Mouse (Mus musculus) left cerebral cortex, postnatal 4 days (tissue): ENCODE results near the gene Gfpt1. TPM values are rescaled to one million over a fixed set of nuclear protein-coding genes. Genes with fewer than 3 reads are reported as not detected.

Source experiments
- DNase-seq: peaks from one replicate; pipeline ENCODE4 v3.0.0-alpha.2; 2022
- intact Hi-C: fragments of 180-260 bp; cut with DNase I; formaldehyde crosslinking; loops from one replicate; pipeline ENCODE4 v1.15.1; 2025
- total RNA-seq, 2 experiments: library from RNA; stranded (reverse); gene quantifications; 2 replicates each; pipeline ENCODE4 v1.2.3; 2021

The Gfpt1 gene
- total RNA-seq, 2 experiments from 2014 or later: 89.1 to 91.0 TPM

DNA sequence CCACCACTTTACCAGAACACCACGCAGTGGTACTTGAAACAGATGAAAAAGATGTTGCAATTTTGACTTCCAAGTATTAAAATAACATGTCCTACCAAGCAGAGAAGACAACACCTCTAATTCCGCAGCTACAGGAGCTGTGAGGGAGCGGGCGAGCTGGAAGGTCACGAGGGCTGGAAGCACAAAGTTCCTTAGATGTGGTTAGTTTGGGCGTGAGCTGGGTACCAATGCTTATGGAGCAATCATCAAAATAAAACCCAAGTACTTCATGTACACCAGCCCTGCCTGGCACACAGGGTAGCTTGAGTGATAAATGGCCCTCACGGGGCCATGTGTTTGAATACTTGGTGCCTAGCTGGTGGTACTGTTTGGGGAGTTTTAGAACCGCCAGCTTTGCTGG, 87.2 kb downstream of the Gfpt1 start:
- intact Hi-C loops: no loop called here
- DNase-seq: no peak

DNA sequence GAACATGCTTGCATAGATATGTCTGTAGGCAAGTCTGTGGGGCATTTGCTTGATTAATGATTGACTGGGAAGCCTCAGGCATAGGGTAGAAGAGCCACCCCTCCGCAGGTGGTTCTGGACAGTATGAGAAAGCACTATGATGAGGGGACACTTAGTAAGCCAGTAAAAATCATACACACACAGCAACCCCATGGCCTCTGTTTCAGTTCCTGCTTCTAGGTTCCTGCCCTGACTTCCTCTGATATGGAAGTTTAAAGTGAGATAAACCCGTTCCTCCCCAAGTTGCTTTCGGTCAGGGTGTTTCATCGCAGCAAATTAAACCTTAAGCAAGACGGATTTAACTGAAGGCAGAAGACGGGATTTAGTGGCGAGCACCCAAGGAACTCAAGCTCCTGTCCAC, 88.0 kb downstream of the Gfpt1 start:
- intact Hi-C loops: no loop called here
- DNase-seq: no peak

DNA sequence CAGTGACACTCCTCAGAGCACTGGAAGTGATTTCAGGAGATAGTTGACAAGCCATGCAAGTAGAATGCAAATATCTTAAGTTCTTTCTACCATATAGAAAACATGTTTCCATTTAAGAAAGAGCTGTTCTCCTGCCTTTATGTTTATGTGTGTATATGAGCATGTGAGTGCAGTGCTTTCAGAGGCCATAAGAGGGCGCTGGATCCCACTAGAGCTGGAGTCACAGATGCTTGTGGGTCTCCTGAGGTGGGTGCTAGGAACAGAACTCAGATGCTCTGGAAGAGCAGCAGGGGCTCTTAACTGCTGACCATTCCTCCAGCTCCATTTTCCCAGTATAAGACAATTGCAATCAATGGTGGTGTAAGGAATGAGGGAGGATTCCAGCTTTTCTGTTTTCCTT, 88.4 kb downstream of the Gfpt1 start:
- intact Hi-C loops: no loop called here
- DNase-seq: no peak

DNA sequence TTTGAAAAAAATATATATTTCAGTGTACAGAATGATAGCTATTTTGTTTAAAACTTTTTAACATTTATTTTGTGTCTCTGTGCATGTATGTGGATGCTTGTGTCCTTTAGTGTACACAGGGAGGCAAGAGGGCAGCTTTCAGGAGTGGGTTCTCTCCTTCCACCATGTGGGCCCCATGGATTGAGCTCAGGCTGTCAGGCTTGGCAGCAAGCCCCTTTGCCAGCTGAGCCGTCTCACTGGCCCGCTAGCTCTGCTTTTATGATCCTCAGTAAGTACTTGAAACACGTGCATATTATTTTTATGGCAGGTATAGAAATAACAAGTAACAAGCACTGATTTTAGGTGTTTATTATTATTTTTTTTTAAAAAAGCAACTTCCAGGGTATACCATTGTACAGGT, 90.9 kb downstream of the Gfpt1 start:
- intact Hi-C loops: no loop called here
- peak; percentile 66 for DNase-seq

DNA sequence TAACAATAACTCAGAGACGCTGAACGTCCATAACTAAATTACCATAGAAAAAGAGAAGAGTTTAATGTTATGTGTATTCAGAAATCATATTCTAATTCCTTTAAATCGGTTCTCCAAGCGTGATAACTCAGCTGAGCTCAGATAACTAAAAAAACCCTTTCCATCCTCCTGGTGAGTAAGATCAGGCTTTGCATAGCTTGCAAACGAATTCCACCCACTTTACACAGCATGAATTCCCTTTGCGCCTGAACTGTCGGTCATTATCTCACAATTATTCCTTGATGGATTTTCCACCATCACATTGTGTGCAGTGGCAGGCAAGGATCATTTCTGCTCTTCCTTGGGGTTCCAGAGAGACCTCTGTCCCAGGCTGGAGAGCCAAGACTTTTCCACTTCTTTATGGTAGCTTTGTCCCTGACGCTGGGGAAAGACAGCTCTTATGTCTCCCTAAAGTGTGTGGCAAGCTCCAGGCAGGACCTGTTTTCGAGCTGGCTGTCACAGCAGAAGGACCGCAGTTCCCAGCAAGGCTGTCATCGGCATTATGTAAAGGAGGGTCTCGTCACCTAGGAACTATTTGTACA, 91.4 kb downstream of the Gfpt1 start:
- intact Hi-C loops: no loop called here
- DNase-seq: no peak

DNA sequence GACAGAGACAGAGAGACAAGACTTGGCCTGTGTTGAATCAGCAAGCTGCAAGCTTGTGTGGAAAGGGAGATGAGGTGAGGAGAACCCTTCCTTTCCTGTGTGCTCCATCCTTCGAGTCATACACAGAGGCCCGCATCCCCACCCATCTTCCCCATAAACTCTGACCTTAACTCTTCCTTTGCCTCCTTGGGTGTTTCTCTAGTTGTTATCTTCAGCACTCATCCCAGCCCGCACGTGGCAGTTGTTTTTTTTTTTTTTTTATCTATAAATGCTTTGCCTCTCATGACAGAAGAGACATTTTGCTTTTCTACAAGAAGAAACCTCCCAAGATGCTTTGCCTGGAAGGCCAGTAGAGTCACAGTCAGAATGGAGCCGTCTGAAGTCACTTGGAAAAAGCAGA, 95.8 kb downstream of the Gfpt1 start:
- intact Hi-C loops: no loop called here
- no peak for DNase-seq

DNA sequence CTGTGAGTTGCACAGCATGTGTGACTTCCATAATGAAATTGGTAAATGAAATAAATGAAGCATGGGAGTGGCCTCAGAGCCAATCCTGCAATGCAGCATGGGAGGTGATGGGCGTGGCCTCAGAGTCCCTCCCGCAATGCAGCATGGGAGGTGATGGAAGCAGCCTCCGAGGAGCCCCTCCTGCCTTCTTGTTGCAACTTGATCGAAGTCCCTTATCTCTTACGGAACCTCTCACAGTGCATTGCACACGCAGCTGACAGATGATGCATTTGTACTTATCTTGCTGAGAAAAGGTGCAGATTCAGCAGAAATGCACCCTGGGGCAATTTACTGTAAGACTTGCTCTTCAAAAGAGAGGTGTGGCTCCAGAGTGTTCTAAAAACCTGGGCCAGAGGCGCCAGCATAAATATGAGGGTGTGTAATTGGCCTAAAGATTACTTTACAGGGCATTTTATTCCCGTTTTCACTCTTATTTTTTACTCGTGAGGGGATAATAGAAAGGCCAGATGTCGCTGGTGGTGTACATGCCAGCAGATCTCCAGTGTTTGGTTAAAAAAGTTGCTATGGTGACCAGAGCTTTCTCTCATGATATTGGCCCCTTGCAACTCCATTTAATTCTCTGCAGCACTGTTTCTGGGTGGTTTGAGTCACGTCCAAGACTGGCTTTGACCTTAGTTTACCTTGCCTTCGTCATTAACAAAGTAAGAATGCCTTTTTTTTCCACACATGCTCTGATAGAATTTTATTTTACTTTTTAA, 97.3 kb downstream of the Gfpt1 start:
- no peak for DNase-seq
- intact Hi-C loops: no loop called here

Other genes starting within 250 kb of the Gfpt1 start
- gene Anxa4, start 249.3 kb upstream of the Gfpt1 start, total RNA-seq: 1 to 10 TPM; 3.1 to 4.5 TPM
- 100 to 1,000 TPM; 165 to 166 TPM for gene Aak1, start 193.3 kb upstream of the Gfpt1 start, total RNA-seq
- gene Nfu1, start 33.6 kb upstream of the Gfpt1 start, total RNA-seq: 10 to 100 TPM; 61.7 to 61.8 TPM
- gene D6Ertd527e, start 61.9 kb downstream of the Gfpt1 start, total RNA-seq: under 1 TPM in 1 of 2 experiments, not detected in 1; 0.26 TPM